Mouse (Mus musculus): ENCODE measurements around the gene Gm42906. TPM values are rescaled to one million over a fixed set of nuclear protein-coding genes. Genes with fewer than 3 reads are reported as not detected.
A peak's percentile ranks its signal among the peaks of the same experiment; 100 is the strongest.

Gm42906 gene
- total RNA-seq, 2 experiments from 2014 or later, result not detected

DNA sequence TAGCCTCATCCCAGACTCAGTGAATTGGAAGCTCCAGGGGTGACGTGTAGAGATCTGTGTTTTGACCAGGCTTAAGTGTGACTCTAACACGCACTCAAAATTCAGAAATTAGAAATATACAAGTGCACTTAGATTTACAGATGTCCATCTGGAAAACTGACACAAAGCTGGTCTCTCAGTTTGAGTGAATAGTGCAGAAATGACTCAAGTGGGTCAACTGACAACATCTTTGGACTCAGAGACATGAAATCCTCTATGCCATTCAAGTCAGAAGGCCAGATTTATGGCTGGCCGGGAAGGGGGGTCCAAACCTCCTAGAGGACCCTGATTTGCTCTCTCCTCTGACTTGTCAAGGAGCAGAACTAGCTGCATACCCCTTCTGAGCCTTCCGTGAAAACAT is 279.9 kb downstream of the Gm42906 start:
- no peak for TF ChIP-seq CTCF (IDR thresholded peaks at IDR 0.05)
- no peak for DNase-seq (ENCODE audit: extremely low spot score in 1 of 2, low spot score in 2 of 2)
- Histone ChIP-seq H3K27ac (no peak overlapping the region), H3K4me3 (no peak overlapping the region)
- intact Hi-C loops (cut with DNase I), result no loop called here

DNA sequence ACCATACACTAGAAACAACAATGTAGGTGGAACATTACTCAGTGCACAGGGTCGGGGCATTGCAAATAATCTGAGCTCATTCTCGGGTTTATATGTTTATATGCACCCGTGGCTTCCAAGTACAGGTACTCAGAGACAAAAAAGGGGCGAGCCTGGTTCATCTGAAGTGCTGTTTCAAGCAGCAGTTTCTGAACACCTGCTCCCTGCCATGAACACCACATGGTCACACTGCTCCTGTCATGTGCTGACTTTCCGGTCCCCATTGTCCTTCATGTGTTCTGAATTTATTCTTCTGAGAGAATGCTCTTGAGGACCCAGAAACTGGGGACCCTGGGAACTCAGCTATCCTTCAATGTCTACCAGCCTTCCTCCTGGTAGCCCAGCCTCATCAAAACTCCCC is 282.2 kb downstream of the Gm42906 start:
- no peak overlapping the region for H3K4me3 ChIP-seq
- no peak overlapping the region for H3K27ac ChIP-seq
- TF ChIP-seq CTCF (IDR thresholded peaks at IDR 0.05), result no peak
- no peak for DNase-seq (ENCODE audit: extremely low spot score in 1 of 2, low spot score in 2 of 2)
- intact Hi-C loops (cut with DNase I), result no loop called here

DNA sequence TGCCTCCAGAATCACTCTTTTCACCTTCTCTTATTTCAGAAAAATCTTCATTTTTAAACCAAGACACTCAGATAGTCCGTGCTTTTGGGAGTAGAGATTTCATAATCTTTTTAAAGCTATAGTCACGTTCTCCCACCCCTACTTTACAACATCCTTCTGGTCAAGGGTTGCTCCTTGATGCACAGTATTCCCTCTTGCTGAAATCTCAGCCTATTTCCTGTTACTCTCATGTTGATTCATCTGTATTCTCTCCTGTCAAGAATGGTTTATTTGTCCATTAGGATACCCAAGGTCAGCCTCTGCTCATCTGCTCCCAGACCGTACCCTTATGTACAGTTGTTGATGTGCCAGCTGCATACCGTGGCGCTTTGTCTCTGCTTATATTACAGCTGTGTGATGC is 284.0 kb downstream of the Gm42906 start:
- H3K4me3 ChIP-seq, result no peak overlapping the region
- intact Hi-C loops (cut with DNase I), result loop anchor here (5.0 kb wide), 1 partner anchor 88 kb away; the partner anchor contains the start of gene Stard13
- H3K27ac ChIP-seq, result peak overlapping the region; percentile 70; the same call in 1 of the 2 replicates
- no peak for TF ChIP-seq CTCF (IDR thresholded peaks at IDR 0.05)
- DNase-seq (ENCODE audit: extremely low spot score in 1 of 2, low spot score in 2 of 2), result no peak

DNA sequence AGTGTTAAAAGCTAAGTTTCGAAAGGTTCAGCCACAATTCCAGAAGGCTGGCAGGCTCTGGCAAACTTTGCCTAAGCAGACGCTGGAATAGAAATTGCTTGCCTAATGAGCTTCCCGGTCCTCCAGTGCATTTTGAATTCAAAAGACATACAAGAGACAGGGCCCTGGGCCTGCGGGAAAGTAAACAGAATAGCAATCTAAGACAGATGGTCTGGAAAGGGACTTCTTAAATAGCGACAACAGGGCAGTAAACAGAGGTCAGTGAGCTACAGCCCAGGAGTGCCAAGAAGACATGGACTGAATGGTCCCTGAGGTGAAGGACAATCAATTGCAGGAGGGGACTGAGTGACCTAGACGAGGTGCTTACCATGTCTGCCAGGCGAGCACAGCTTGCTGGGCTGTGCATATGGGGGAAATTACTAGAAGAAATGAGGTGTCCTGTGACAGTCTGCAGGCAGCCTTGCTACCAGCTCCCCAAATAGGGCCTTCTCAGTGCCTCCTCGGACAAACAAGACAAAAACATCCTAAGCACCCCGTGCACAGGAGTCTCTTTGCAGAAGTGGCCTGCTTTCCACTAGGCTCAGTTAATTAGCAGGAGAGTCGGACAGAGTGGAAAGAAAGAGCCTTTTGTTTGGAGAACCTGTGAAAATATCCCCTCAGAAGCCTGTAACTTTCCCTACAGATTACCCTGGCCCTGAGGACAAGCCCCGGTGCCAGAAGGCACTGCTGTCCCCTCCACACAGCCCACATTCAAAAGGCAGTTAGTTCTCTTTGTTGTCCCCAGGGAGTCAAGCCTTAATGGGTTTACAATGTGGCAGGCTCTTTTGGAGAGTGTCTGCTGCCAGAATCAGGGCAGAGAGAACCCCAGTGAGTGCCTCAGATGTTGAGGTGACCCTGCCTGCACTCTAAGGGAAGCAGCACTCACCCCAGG is 285.0 kb downstream of the Gm42906 start:
- DNase-seq (ENCODE audit: extremely low spot score in 1 of 2, low spot score in 2 of 2), result no peak
- Histone ChIP-seq H3K4me3 (no peak overlapping the region), H3K27ac (peak overlapping the region; percentile 70)
- intact Hi-C loops (cut with DNase I), result loop anchor here (1.0 to 5.0 kb wide), 2 partner anchors 89 to 225 kb away; partner anchors contain the start of gene Stard13
- no peak for TF ChIP-seq CTCF (IDR thresholded peaks at IDR 0.05)

DNA sequence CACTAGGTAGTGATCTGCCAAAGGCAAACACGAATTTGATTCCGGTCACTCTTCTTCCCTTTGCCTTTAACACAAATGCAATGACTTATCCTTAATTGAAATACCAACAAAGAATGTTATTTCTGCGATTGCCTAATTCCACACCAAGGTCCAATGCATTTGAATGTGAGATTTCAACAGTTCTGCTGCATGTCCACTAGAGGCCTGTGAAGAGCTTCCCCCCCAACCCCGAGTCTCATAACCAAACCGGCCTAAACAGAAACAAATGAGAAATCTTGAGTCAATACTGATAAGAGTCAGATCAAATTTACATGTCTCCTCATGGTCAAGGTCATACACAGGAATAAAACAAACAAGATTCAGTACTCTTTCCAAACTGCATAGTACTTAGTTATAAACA is 285.7 kb downstream of the Gm42906 start:
- H3K4me3 ChIP-seq, result no peak overlapping the region
- intact Hi-C loops (cut with DNase I), result loop anchor here (1.0 to 5.0 kb wide), 2 partner anchors 90 to 226 kb away; partner anchors contain the start of gene Stard13
- TF ChIP-seq CTCF (IDR thresholded peaks at IDR 0.05), result peak; percentile 80
- no peak for DNase-seq (ENCODE audit: extremely low spot score in 1 of 2, low spot score in 2 of 2)
- peak overlapping the region; percentile 70 for H3K27ac ChIP-seq

DNA sequence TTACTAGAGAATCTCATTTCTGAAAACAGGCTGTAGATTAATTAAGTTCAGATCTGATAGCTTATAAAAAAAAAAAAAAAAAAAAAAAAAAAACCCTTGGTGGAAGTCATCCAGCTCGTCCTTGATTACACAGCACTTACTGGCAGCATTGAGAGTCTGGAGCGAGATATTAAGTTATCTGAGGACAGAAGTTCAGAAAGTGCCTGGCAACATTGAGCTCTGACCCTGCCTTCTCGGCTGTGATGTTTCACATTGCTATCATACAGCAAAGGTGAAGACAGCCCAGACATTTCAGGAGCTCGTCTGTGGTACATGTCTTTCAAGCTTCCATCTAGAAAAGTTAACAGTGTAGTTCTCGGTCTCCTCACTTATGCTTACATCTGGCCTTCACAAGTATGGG is 290.1 kb downstream of the Gm42906 start:
- no peak for TF ChIP-seq CTCF (IDR thresholded peaks at IDR 0.05)
- no peak for DNase-seq (ENCODE audit: extremely low spot score in 1 of 2, low spot score in 2 of 2)
- H3K27ac ChIP-seq, result peak overlapping the region; percentile 36
- intact Hi-C loops (cut with DNase I), result loop anchor here (5.0 kb wide), 2 partner anchors 71 to 86 kb away; no protein-coding TSS in a partner anchor
- no peak overlapping the region for H3K4me3 ChIP-seq

DNA sequence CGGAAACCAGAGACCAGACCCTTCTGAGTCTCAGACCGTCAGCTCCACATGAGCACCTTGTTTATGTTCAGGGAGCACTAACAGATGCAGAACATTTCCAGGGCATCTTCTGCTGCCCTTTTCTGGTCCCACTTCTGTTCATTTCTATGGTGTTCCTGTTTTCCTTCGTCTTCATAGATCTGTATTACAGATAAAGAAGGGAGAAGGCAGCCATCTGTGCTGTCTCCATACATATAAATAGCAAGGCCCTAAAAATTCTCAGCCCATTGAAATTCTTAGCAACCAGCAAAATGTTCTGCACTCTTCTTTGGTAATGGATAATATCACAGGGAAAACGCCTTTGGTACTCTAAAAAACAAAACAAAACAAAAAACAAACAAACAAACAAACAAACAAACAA is 290.7 kb downstream of the Gm42906 start:
- peak overlapping the region; percentile 76 for H3K27ac ChIP-seq
- H3K4me3 ChIP-seq, result no peak overlapping the region
- intact Hi-C loops (cut with DNase I), result loop anchor here (5.0 kb wide), 2 partner anchors 70 to 85 kb away; no protein-coding TSS in a partner anchor
- TF ChIP-seq CTCF (IDR thresholded peaks at IDR 0.05), result no peak
- DNase-seq (ENCODE audit: extremely low spot score in 1 of 2, low spot score in 2 of 2), result no peak

DNA sequence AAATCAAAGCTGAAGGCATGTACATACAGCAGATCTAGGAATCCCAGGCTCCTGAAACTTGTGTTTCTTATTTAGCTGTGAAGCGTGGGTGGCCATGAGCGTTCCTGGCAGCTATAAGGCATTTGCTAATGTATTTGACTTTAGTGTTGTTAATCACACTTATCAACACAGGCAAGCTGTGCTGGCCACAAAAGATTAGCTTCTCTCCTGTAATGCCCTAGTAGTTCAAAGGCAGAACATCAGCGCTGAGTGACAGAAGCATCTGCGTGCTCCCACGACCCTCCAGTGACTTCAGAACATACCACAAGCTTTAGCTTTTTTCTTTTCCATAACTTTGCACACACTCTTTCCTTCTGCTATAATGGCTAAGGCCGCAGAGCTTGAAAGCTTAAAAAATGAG is 292.0 kb downstream of the Gm42906 start:
- no peak for TF ChIP-seq CTCF (IDR thresholded peaks at IDR 0.05)
- Histone ChIP-seq H3K4me3 (no peak overlapping the region), H3K27ac (peak overlapping the region; percentile 76; the same call in 1 of the 2 replicates)
- DNase-seq (ENCODE audit: extremely low spot score in 1 of 2, low spot score in 2 of 2), result no peak
- intact Hi-C loops (cut with DNase I), result loop anchor here (5.0 kb wide), 2 partner anchors 69 to 84 kb away; no protein-coding TSS in a partner anchor

DNA sequence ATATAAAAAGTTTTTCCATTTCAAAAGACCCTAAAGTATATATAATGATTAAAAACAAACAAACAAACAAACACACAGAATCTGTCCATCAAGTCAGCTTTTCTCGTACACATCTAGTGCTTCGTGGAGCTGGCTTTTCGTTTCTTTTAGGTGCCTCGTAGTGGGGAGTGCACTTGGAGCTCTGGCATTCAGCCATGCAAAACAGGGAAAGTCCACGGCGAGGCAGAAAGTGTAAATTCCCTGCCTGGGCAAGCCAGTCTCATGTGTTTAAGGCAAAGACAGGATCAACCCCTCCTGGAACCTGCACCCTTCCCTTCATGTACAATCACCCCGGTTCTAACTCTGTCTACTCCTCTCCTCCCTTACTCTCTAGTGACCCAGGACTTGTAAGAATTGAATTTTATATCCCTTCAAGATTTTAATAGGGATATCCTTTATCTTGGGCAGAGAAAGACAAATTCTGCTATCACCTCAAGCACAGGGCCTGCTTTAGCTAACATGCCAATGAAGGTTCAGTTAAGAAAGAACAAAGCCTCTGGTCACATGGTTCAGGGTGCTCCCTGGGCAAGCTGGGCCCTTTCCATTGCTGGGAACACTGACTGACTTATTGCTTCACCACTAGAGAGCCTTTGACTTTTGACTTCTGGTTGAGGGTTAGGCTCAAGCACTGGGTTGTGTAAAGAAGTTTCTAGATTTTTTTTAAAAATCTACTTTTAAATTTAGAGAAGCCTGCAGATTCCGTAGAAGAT is 292.7 kb downstream of the Gm42906 start:
- intact Hi-C loops (cut with DNase I), result loop anchor here (5.0 kb wide), 2 partner anchors 68 to 83 kb away; no protein-coding TSS in a partner anchor
- TF ChIP-seq CTCF (IDR thresholded peaks at IDR 0.05), result no peak
- Histone ChIP-seq H3K4me3 (no peak overlapping the region), H3K27ac (peak overlapping the region; percentile 28; the same call in 1 of the 2 replicates)
- no peak for DNase-seq (ENCODE audit: extremely low spot score in 1 of 2, low spot score in 2 of 2)

DNA sequence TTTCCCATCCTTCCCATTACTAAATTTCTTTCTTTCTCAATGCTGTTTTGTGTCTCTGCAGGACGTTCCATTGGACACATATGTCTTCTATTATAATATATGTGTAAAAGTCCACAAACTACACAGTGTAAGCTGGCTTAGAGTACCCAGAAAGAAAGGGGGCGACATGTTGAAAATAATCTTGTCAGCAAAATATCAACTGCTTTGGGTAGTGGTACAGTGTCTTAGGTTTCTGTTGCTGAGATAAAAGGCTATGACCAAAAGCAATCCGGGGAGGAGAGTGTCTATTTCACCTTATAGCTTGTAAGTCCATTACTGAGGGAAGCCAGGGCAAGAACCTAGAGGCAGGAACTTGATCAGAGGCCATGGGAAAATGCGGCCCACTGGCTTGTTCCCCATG is 293.8 kb downstream of the Gm42906 start:
- no peak for DNase-seq (ENCODE audit: extremely low spot score in 1 of 2, low spot score in 2 of 2)
- TF ChIP-seq CTCF (IDR thresholded peaks at IDR 0.05), result no peak
- intact Hi-C loops (cut with DNase I), result no loop called here
- Histone ChIP-seq H3K4me3 (no peak overlapping the region), H3K27ac (no peak overlapping the region)

DNA sequence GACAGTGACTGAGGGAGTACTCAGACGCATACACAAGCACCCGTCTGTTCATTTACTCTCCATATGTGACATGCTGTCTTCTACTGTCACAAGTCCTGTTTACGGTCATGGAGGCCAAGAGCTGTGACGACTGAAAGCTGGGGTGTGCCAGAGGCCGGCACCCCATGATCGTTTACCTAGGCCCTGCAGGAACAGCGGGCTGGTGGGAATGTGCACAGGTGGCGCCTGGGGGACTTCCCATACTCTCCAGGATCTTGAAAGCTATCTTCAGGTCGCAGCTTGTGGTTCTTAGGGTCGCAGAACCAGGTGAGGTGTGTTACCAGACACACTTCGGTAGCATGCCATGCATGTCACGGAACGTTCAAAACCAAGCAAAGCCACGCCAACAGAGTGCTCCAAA is 294.2 kb downstream of the Gm42906 start:
- no peak for DNase-seq (ENCODE audit: extremely low spot score in 1 of 2, low spot score in 2 of 2)
- intact Hi-C loops (cut with DNase I), result no loop called here
- TF ChIP-seq CTCF (IDR thresholded peaks at IDR 0.05), result no peak
- no peak overlapping the region for H3K27ac ChIP-seq
- H3K4me3 ChIP-seq, result no peak overlapping the region

DNA sequence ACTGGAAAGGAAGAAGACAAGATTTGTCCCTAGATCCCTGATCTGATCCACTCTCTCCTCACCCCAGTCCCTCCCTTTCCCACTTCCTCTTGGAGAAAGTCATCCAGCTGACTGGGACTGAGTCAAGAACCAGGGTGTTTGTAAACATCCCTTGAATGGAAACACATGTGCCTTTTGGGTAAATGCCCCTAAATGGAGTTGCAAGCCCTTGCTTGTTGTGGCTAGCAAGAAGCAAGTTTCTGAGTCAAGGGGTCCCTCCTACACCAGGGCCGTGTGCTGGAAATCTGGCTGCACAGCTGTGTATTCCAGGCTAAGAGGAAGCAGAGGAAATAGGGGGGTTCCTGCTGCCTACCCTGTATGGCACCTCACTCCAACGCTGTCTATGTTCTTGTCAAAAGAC is 298.2 kb downstream of the Gm42906 start:
- Histone ChIP-seq H3K27ac (no peak overlapping the region), H3K4me3 (no peak overlapping the region)
- intact Hi-C loops (cut with DNase I), result no loop called here
- no peak for DNase-seq (ENCODE audit: extremely low spot score in 1 of 2, low spot score in 2 of 2)
- TF ChIP-seq CTCF (IDR thresholded peaks at IDR 0.05), result no peak
